Mouse (Mus musculus) thymus, postnatal 0 days (tissue): ENCODE measurements around the gene Ddx49. TPM values are rescaled to one million over a fixed set of nuclear protein-coding genes. Genes with fewer than 3 reads are reported as not detected.

Experiments
- DNase-seq: peaks from one replicate; pipeline ENCODE4 v3.0.0-alpha.2; 2015; ENCODE audit warnings: low spot score
- polyA plus RNA-seq: library from polyadenylated mRNA; unstranded; fragments of >200 nt; fragmentation: Nextera tagmentation; extraction: Ambion mirVana; gene quantifications from 2 replicates; pipeline ENCODE4 v1.2.1, GENCODE M21; 2015

Ddx49 gene
- polyA plus RNA-seq, 1 experiment from 2014 or later: 58.1 TPM

DNA sequence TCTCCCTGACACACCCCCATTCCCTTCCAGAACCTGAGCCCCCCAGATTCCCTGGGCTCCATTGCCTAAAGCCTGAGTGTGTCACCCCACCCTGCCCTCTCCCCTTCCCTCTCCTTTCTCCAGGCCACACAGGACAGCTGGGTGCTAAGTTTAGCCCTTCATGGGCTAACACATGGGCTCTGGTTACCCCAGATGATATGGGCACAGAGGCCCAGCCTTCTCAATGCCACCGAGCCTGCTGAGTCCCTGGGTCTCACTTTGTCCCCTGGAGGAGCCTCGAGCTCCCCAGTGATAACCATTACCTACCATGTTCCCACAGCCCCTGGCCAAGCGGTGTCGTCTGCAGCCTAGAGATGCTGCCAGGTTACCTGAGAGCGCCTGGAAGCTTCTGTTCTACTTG, 15.6 kb upstream of the Ddx49 start:
- DNase-seq: no peak

DNA sequence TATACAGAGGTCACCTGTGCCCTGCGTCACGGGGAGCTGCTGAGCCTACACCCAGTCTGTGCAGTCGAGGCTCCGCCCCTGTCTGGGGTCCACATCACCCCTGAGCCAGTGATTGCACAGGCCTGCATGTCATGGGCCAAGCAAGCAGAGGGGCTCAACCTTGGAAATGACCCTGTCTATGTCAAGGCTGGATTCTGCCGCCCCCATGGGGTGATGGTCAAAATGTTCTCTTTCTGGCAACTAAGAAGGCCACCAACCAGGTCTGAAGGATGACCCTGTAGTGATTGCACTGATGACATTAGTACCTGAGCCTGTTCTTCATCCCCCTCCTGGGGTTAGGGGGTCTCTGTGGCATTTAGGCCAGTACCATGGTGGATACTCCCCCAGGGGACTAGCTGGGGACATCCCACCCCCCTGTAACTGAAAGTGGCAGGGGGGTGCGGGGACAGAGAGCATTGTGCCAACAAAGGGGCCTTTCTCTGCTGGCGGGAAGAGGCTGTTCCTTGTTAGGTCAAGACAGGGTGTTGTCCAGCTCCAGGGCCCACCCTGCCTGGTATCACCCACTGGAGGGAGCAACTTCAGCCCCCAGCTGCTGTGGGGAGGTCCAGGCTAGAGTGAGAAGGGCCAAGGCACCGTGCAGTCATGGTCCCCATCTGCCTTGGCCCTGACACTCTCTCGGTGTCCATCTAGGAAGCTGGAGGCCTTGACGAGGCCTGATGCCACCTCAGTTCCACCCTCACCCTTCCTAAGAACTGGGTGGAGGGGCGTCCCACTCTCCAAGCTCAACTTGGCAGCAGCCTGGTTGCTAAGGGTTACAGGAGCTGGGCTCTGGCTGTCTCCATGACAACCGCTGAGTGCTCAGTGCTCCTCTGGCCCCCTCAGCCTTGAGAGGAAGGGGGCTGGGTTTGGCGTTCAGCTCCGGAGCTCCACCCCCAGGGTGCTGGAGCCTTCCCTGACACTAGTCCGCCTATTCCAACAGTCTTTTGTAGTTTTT, 14.5 kb upstream of the Ddx49 start:
- DNase-seq: peak; percentile 25

DNA sequence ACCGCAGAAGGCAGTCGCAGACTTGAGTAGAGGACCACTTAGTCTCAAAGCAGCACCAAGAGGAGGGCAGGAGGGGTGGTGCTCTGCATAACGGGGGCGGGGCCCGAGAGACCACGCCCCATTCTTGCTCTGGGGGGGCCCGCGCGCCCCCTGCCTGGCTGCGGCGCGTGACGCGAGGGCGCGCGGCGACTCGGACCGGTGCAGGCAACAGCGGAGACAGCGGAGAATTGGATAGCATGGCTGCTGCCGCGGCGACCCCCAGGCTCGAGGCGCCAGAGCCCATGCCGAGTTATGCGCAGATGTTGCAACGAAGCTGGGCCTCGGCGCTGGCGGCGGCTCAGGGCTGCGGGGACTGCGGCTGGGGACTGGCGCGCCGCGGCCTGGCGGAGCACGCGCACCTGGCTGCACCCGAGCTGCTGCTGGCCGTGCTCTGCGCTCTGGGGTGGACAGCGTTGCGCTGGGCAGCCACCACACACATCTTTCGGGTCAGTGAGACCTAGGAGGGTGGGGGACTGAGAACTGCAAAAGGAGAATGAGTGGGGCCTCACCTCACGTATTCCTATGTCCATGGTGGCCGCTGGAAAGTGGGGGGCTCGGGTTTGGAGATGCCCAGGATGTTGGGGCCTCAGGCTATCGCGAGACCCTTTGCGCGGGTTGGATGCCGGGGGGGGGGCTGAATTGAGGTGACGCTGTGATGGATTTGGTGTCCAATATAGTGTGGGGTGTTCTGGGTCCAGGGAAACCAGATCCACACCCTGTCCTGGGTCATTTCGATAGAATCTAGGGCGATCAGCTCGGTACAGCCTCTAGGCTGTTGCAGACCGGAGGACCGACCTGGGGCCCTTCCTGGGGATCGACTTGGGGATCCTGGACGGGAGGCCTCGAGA, 13.6 kb upstream of the Ddx49 start, which contains the start of gene Cers1:
Cers1 (plus strand) TSS at position 152 of the 887 bp plus-strand sequence.
- DNase-seq: peak; percentile 64

DNA sequence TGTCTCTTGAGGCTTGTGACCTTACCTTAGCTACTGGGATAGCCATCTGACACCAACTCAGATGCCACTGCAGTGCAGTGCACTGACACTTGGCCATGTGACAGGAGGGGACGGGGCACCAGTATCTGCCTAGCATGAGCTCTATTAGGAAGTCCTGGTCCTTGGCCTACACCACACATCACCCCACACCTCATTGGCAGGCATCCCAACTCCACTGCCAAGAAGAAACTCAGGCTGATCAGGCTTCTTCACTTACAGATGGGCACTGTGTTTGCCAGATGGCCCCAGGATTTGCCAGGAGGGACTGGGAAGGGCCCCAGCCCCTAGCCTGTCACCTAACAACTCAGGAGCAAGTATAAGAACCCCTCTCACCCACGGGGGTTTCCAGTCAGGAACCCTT, 11.1 kb upstream of the Ddx49 start:
- DNase-seq: no peak

DNA sequence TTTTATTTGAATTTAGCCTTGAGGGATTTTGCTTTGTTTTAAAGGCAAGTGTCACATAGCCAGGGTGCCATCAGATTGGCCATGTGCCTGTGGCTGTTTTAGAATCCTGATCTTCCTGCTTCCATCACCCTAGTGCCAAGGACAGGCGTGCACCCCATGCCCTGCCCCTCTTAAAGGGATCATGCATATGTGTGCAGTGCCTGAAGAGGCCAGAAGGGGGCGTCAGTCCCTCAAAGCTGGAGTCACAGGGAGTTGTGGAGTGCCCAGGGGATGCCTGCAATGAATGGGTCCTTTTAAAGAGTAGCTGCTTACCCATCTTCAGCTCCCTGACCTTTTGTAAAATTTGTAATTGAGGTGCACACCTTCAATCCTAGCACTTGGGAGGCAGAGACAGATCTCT, 7.0 kb upstream of the Ddx49 start:
- DNase-seq: peak; percentile 35

DNA sequence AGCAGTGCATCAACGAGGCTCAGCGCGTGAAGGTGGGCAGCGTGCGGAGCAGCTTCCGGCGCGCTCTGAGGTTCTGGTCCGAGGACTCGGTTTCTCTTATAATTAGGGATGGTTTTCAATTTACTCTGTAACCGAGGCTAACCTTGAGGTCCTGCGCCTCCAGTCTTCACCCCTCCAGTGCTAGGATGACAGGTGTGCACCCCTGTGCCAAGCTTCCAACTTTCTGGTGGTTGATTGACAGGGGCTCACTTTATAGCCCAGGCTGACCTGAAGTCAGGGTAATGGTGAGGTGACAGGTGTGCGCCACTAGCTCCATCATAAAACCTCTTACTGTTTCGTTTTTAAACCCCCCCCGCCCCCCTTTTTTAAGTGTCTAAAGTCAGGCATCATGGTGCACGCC, 612 bp upstream of the Ddx49 start:
- no peak for DNase-seq

DNA sequence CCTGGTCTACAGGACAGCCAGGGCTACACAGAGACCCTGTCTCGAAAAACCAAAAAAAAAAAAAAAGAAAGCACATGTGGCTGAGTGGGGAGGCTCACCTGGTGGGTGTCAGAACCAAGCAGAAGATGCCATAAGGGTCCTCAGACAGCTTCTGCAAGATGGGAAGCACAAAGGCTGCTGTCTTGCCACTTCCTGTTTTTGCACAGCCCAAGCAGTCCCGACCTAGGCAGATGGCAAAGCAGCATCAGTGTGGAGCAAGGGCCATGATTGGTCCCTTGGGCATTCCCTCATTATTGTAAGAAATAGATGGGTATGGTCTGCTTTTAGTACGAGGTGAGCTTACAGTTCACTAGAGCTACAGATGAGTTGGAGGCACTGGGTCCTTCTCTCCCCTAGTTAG, 1.4 kb downstream of the Ddx49 start:
- DNase-seq: no peak

DNA sequence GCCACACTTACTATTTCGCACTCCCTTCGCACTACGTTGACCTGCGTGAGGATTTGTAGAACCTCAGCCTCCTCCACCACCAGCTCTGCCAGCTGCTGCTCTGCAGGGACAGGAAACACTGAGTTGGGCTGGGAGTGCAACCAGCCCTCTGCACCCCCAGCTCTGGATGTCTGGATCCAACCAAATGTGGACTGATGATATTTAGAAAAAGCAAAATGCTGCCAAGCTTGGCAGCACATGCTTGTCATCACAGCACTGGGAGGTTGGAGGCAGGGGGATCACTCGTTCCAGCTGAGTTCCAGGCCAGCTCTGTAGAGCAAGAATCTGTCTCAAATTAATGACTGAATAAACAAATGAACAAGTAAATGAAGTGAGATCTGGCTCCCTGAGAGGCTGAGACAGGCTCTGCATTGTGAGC, 8.3 kb downstream of the Ddx49 start:
- no peak for DNase-seq

DNA sequence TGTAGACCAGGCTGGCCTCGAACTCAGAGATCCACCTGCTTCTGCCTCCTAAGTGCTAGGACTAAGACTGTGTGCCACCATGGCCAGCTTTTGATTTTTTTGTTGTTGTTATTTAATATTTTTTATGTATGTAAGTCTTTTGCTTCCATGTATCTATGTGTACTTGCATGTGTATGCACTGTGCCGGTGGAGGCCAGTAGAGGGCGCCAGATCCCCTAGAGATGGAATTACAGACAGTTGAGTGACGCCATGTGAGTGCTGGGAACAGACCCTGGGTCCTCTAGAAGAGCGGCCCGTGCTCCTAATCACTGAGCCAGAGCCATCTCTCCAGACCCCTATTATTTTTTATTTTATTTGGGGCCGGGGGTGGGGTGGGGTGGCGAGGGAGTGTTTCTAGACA, 15.6 kb downstream of the Ddx49 start:
- no peak for DNase-seq

DNA sequence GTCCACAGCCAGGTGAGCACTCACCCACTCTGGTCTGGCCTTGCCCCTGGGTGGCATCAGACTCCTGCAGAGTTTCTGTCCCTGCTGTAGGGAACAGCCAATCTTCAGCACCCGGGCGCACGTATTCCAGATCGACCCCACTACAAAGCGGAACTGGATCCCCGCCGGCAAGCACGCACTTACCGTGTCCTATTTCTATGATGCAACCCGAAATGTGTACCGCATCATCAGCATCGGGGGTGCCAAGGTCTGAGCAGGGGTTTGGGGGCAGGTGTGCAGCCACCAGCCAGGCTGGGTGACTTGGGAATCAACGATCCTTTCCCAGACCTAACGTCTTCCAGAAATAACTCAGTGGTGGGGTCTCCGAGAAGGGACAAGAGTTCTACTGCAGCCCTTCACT, 17.0 kb downstream of the Ddx49 start:
- DNase-seq: no peak

DNA sequence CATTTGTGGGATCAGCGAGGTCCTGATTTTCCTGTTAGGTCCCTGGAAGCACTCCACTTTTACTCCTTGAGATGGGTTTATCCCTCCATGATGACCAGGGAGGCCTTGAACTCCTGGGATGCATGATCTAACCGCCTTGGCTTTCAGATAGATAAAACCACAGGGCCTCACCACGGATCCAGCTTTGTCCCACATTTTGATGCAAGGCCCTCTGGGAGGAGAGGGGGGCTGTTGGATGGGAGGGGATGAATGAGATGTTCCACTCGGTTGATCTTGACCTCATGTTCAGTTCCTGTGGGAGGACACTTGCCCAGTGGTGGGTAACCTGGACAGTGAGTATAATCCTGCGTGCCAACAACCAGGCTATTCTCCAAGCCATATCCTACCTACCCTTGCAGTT, 17.9 kb downstream of the Ddx49 start:
- DNase-seq: no peak

DNA sequence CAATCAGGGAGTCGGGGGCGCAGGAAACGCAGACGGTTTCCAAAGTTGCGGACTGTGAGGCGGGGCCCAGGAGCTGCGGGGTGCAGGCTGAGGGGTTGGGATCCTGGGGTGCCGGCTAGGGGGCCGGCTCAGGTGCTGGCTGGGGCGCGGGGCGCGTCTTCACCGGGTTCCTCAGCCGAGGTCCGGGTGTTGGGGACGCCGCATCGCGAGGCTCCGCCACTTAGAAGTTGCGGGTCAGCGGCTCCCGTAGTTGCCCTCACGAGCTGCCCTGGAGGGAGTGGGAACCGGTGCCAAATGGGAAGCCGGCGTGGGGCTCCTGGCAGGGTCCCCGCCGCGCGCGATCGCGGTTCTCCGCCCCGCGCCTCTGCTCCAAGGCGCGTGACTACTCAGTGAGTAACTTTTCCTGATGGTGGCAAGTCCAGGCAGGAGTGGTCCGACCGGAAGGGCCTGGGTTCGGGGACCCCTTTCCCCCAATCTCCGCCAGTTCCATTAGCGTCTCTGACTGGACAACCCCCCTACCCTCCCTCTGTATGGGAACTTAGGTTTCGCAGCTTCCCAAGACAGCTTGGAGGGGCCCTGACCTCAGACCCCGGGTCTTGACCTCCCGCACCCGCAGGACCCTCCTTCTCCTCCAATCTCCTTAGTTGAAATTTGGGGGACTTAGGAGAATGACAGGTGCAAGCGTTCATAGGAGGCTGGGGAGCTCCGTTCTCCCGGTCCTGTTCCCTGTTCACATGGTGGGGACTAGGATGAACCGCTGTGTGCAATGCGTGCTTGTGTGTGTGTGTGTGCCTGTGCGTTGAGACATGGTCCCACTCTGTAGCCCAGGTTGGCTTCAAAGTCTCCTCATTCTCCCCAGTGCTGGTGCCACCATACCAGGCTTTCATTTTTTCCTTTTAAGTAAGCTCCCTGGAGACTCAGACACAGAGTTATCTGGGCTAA, 18.9 kb downstream of the Ddx49 start:
- no peak for DNase-seq

DNA sequence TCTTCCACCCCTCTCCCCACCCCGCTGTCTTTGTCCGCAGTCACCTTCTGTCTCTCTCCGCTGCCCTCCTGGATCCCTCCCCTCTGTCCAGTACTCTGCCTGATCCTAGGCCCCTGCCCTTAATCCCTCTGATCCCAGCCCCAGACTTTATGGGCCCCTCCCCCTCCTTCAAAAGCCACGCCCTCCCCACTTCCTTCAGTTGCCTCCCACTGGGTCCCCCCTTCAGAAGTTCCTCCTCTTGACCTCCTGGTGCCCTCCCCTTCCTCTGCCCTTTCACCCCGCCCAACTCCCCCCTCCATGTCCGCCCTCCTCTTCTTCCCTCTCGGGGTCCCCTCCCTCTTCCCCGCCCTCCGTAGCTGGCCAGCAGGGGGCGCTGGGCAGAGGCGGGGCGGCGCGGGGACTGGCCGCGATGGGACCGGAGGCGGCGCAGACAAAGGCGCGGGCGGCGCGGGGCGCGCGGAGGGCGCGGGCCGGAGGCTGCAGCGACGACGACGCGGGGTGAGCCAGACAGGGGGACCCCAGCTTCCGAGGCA, 19.6 kb downstream of the Ddx49 start, which contains the start of gene Homer3:
Homer3 (plus strand) TSS at position 225 of the 533 bp plus-strand sequence.
- peak; percentile 92 for DNase-seq

DNA sequence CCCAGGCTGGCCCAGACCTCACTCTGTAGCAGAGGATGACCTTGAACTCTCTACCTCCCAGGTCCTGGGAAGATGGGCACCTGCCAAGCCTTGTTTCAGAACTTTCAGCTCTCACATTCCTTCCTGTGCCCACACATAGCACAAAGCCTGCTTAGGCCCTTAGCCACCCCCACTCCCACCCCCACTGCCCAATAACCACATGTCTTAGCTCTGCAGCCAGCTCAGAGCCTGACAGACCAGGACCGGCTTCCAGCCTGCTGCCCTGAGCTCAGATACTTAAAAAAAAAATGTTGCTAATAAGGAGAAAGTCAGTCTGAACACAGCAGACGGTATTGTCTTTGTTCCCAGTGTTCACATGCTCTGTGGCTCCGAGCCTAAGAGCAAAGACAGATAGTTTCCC, 21.3 kb downstream of the Ddx49 start:
- no peak for DNase-seq

DNA sequence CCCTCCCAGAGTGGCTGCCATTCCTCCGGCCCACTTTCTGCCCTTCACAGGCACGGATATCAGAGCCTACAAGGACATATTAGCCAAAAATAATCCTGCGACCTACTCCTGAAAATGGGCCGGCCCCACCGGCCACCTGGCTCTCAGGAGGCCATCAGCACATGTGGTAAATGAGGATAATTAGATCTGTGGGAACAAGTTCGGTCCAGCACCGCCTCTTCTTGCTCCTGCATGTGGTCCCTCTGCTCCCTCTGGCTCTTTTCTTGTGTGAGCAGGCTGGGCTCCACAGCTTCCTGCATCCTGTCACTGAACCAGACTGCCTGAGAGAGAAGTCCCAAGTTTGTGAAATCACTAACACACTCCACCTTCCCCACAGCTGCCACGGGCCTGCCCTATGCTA, 23.0 kb downstream of the Ddx49 start:
- DNase-seq: no peak

DNA sequence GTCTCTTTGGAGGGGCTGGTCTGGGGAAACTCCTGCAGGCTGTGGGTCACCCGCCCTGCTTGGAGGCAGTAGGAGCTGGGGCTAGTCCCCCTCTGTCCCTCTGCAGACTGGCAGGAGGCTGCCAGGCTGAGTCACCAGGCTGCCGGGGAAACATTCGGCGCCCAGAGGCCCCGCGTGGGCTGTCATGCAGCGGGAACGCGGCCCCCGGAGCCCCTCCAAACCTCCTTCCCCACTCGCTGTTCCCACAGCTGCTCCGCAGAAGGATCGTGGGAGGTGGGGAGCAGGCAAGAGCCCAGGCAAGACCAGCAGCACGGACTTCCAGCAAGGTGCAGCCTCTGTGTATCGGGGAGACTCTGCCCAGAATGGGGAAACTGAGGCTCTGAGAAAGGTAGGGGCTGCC, 24.1 kb downstream of the Ddx49 start:
- no peak for DNase-seq

DNA sequence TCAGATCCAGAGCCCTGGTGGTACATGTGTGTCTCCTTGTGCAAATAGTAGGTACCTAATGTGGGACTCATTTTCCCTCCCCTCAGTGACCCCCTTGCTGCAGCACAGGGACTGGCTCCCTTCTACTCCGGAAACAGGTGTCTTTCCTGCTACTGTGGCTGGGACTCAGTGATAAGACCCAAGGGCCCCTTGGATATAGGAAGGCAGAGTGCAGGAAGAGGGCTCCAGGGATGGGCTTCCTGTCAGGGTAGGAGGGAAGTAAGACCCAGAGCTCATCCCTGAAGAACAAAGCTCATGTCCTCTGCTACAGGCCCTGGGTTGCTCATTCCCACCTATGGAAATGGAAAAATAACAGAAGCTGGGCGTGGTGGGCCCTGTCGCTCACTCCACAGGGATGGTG, 25.8 kb downstream of the Ddx49 start:
- DNase-seq: no peak

DNA sequence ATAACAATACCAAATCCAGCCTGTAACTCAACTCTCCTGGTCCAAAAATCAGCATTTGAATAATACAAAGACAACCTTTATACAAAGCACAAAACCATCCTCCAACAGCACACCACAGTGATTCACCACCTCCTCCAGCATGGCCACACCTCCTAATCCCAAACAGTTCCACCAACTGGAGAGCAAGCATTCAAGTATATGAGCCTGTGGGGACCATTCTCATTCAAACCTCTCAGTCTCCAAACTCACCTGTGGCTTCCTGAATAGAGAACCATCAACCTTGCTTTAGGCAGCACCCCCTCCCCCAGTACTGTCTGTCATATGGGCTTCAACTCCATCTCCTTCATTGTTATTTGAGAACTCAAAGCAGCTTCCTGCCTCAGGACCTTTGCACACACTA, 27.9 kb downstream of the Ddx49 start:
- DNase-seq: no peak

DNA sequence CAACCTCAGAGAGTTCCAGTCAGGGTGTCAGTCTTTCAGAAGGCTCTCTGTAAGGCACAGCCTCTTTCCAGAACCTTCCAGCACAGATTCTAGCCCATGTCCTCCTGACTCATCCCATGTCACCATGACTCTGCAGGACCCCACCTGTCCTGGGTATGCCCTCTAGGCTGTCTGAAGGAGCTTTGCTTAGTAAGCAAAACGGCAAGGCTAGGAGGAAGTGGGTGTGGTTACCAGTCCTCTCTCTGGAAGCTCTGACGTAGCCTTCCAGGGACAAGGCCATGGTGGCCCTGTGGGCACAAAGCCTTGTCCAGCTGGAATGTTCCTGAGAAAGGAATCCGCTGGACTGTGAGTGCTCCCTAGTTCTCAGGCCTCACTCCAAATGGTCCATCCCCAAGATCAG, 29.3 kb downstream of the Ddx49 start:
- DNase-seq: peak; percentile 39

DNA sequence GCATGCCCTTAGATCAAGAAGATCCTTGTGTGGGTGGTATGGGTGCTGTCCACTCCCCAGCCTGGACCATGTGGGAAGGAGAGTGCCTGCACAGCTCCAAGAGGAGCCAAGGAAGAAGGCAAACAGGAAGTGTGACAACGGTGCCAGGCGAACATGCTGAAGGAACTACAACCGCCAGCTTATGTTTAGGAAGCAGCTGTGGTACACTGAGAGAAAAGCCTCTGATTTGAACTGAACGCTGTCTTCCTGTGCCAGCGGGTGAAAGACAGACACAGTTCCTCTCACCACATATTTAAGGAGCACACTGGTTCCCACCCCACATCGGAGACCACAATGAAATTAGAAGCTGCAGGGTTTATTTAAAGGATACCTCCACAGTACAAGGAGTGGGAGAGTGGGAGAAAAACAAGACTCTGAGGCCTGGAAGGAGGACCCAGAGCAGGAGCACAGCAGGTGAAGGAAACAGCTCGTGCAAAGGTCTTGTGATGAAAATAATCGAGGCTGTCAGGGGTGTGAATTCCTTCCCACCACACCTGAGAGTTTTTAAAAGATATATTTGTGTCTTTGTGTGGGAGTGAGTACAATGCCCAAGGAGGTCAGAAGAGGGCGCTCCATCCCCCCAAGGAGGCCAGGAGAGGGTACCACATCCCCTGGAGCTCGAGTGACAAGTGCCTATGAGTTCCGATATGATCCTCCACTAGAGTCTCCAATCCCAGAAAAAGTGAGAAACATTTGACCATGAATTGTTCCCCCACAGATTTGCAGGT, 33.3 kb downstream of the Ddx49 start:
- DNase-seq: peak; percentile 46
